Mouse (Mus musculus) limb, embryonic 14.5 days (tissue): Measurements from ENCODE around the gene Cers6. TPM values are rescaled to one million over a fixed set of nuclear protein-coding genes. Genes with fewer than 3 reads are reported as not detected.

Source experiments
- ATAC-seq: fragments of 200-750 bp; cut with Nextera tagmentation; 2 replicates; pipeline ENCODE4 v1.8.0; 2017; ENCODE audit warnings: low read depth, moderate number of reproducible peaks, moderate TSS enrichment; ENCODE audit not compliant: low FRiP score
- DNase-seq: peaks from one replicate; pipeline ENCODE4 v3.0.0-alpha.2; 2015; ENCODE audit warnings: low spot score
- H3K27ac ChIP-seq: fragments of 300-500 bp; sonication (generic); replicated peaks from 2 replicates; pipeline ENCODE4 v1.5.1; 2014; ENCODE audit warnings: low read depth, mild to moderate bottlenecking, low read length, moderate library complexity, mixed read lengths
- H3K27me3 ChIP-seq: fragments of 300-500 bp; sonication (generic); 2 replicates; pipeline ENCODE4 v1.6.1; 2014; ENCODE audit warnings: low read length, mixed read lengths; ENCODE audit not compliant: control insufficient read depth, insufficient read depth
- H3K36me3 ChIP-seq: fragments of 300-500 bp; sonication (generic); 2 replicates; pipeline ENCODE4 v1.6.1; 2014; ENCODE audit warnings: mild to moderate bottlenecking, low read length, moderate library complexity, mixed read lengths; ENCODE audit not compliant: control insufficient read depth, insufficient read depth
- H3K4me1 ChIP-seq: fragments of 300-500 bp; sonication (generic); 2 replicates; pipeline ENCODE4 v1.6.1; 2014; ENCODE audit warnings: antibody characterized with exemption, low read length, mixed read lengths; ENCODE audit not compliant: control insufficient read depth, insufficient read depth
- H3K4me2 ChIP-seq: fragments of 300-500 bp; sonication (generic); replicated peaks from 2 replicates; pipeline ENCODE4 v1.6.1; 2014; ENCODE audit warnings: low read depth, mild to moderate bottlenecking, low read length, moderate library complexity; ENCODE audit not compliant: severe bottlenecking
- H3K4me3 ChIP-seq: fragments of 300-500 bp; sonication (generic); replicated peaks from 2 replicates; pipeline ENCODE4 v1.5.1; 2014; ENCODE audit warnings: low read length
- H3K9ac ChIP-seq: fragments of 300-500 bp; sonication (generic); 2 replicates; pipeline ENCODE4 v1.6.1; 2014; ENCODE audit warnings: mild to moderate bottlenecking, low read depth, low read length, moderate library complexity; ENCODE audit not compliant: severe bottlenecking
- H3K9me3 ChIP-seq: fragments of 300-500 bp; sonication (generic); 2 replicates; pipeline ENCODE4 v1.6.1; 2016; ENCODE audit warnings: low read length; ENCODE audit not compliant: control insufficient read depth
- POLR2A ChIP-seq: fragments of 200-500 bp; IDR thresholded peaks from 2 replicates; pipeline ENCODE4 v1.8.0; 2012; ENCODE audit warnings: inconsistent platforms, mild to moderate bottlenecking, moderate library complexity, borderline replicate concordance; ENCODE audit not compliant: insufficient read depth, insufficient read length; ENCODE audit errors: extremely low read depth
- WGBS: fragments of 180-500 bp; shearing (Covaris S2); extraction: QIAGEN DNeasy Blood & Tissue Kit; methylation state at CpG from one replicate; pipeline ENCODE4 v1.1.7; 2014; 5-methylcytosine and 5-hydroxymethylcytosine counted together
- polyA plus RNA-seq, 2 experiments: library from polyadenylated mRNA; depleted of rRNA in 1 of 2; stranded (reverse) in 1 of 2; unstranded in 1 of 2; fragments of >200 nt; fragmentation: Nextera tagmentation in 1 of 2; extraction: Ambion mirVana in 1 of 2; gene quantifications; 2 replicates each; pipeline versions ENCODE4 v1.2.1 to v1.2.3; 2012 to 2014

Gene Cers6
- polyA plus RNA-seq, 2 experiments, result 10.7 to 30.9 TPM

DNA sequence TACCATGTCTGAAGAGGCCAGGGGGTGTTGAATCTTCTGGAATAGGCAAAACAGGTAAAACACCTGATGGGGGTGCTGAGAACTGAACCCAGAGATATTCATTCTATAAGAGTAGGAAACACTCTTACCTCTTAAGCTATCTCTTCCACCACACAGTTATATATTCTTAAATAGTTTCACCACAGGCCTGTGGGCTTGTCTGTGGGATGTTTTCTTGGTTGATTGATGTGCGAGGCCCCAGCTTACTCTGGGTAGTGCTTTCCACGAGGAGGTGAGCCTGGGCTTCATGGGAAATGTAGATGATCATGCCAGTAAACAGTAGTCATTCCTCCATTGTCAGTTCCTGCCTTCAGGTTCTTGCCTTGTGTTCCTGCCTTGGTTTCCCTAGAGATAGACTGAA, 40.5 kb downstream of the Cers6 start:
- Histone ChIP-seq H3K9ac (no peak overlapping the region), H3K27ac (no peak overlapping the region), H3K4me2 (no peak overlapping the region), H3K27me3 (no peaks in the 10 kb centered on the region), H3K4me1 (no peaks in the 10 kb centered on the region), H3K36me3 (no peaks in the 10 kb centered on the region), H3K9me3 (no peaks in the 10 kb centered on the region), H3K4me3 (no peak overlapping the region)
- 85% methylated on average over 2 of the region's 2 CpGs for WGBS
- no peak for TF ChIP-seq POLR2A
- ATAC-seq, result no peak
- no peak for DNase-seq

DNA sequence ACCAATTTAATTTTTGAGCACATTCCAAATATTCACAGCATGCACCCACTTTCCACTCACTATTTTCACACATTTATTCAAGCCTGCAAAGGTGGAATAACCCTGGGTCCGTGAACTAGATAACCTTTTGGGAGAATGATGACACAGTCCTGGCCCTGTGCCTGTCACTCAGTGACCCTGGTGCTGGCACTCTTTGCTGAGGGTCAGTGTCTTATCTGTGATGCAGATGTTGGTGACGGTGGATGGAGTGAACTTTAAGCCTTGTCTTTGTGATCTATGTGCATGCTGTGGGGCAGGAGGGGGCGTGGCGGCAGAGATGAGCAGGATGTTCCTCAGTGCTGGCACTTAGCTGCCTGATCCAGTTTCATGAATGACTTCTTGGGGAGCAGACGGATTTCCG, 41.3 kb downstream of the Cers6 start:
- Histone ChIP-seq H3K9ac (no peak overlapping the region), H3K27me3 (no peaks in the 10 kb centered on the region), H3K36me3 (no peaks in the 10 kb centered on the region), H3K4me2 (no peak overlapping the region), H3K27ac (no peak overlapping the region), H3K4me1 (no peaks in the 10 kb centered on the region), H3K9me3 (no peaks in the 10 kb centered on the region), H3K4me3 (no peak overlapping the region)
- no peak for DNase-seq
- 69% methylated on average over 6 of the region's 6 CpGs for whole genome bisulfite sequencing
- no peak for ATAC-seq
- no peak for TF ChIP-seq POLR2A

DNA sequence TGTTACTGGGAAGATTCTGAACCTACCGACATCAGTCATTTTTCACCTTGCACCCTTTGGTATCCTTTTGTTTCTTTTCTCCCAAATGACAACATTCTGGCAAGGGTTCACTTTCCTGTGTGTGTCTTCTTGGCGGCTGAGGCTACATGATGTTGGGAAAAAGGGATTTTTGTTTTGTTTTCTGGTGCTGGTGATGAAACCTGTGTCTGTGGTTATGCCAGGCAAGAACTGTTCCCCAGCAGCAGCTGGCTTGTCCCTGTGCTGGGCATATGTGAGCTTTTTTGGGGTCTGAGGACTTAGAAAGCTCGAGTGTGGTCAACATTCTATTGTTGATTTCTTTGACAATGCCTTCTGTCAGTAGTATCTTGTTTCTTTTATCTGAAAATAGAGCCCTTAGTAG, 45.7 kb downstream of the Cers6 start:
- no peak for TF ChIP-seq POLR2A
- no peak overlapping the region for H3K4me3 ChIP-seq
- 86% methylated on average over 3 of the region's 3 CpGs for WGBS
- H3K36me3 ChIP-seq, result no peaks in the 10 kb centered on the region
- H3K4me2 ChIP-seq, result no peak overlapping the region
- ATAC-seq (no peak), DNase-seq (no peak)
- no peaks in the 10 kb centered on the region for H3K9me3 ChIP-seq
- H3K27me3 ChIP-seq, result no peaks in the 10 kb centered on the region
- H3K4me1 ChIP-seq, result no peaks in the 10 kb centered on the region
- H3K9ac ChIP-seq, result no peak overlapping the region
- H3K27ac ChIP-seq, result no peak overlapping the region

DNA sequence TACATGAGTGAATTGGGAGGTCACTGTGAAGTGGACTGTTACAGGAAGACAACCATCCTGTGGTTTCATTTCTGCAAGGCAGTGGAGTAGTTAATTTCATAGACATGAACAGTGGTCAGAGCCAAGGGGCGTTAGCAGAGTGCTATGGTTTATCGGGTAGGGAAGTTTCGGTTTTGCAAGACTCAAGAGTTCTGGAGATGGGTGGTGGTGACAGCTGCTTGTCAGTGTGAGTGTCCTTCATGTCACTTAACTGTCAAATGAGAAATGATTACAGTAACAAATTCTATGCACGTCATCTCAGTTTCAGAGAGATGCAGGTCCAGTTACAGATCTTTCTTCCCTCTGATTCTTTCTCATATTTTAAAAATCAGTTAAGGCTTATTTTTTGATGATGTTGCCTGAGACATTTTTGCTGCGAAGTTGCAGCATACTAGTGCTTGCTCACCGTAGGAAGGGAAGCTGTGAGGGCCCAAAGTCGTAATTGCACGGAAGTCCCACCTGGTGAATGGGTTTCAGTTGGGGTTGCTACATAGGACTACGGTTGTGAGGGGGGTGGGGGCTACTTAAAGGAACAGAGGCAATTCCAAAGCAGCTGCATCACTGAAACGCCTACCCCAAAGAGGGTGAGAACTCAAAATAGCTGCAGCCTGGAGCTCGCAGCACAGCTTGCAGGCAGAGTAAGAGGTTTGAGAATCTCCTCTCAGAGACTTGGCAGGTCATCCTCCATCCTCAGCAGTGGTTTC, 46.7 kb downstream of the Cers6 start:
- Histone ChIP-seq H3K4me1 (no peaks in the 10 kb centered on the region), H3K36me3 (no peaks in the 10 kb centered on the region), H3K9me3 (no peaks in the 10 kb centered on the region), H3K4me2 (no peak overlapping the region), H3K27me3 (no peaks in the 10 kb centered on the region), H3K9ac (no peak overlapping the region), H3K4me3 (no peak overlapping the region), H3K27ac (no peak overlapping the region)
- WGBS, result 64% methylated on average over 11 of the region's 11 CpGs
- no peak for TF ChIP-seq POLR2A
- DNase-seq (no peak), ATAC-seq (no peak; the same call in 1 of the 2 replicates)

DNA sequence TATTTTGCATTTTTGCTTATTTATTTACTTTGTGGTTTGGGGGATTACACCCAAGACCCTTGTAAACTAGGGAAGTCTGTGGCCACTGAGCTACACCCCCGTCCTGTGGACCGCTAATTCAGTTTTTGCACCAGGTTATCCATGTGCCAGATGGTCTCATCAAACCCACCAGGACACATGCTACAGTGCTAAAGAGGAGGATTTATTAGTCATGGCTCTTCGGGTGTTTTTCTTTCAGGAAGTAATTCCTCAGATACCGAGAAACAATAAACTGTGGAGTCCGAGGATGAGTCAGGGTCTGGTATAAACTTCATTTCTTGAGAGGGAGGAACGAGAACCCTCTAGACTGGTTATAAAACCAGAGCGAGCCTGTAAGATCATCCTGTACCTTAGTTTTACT, 49.5 kb downstream of the Cers6 start:
- Histone ChIP-seq H3K4me2 (no peak overlapping the region), H3K9me3 (no peaks in the 10 kb centered on the region), H3K9ac (no peak overlapping the region), H3K36me3 (no peaks in the 10 kb centered on the region), H3K4me1 (no peaks in the 10 kb centered on the region), H3K4me3 (no peak overlapping the region), H3K27ac (no peak overlapping the region), H3K27me3 (no peaks in the 10 kb centered on the region)
- DNase-seq (no peak), ATAC-seq (no peak)
- no peak for TF ChIP-seq POLR2A
- 56% methylated on average over 7 of the region's 7 CpGs for WGBS
